Mouse (Mus musculus) midbrain, embryonic 15.5 days (tissue): ENCODE measurements around the gene Ang2. TPM values are rescaled to one million over a fixed set of nuclear protein-coding genes. Genes with fewer than 3 reads are reported as not detected.

Experiments
- ATAC-seq: fragments of 200-750 bp; cut with Nextera tagmentation; replicated peaks from 2 replicates; pipeline ENCODE4 v1.8.0; 2017; ENCODE audit warnings: moderate TSS enrichment
- H3K27ac ChIP-seq: fragments of 300-500 bp; sonication (generic); 2 replicates; pipeline ENCODE4 v1.5.1; 2015; ENCODE audit warnings: mild to moderate bottlenecking, inconsistent platforms
- H3K27me3 ChIP-seq: fragments of 300-500 bp; sonication (generic); replicated peaks from 2 replicates; pipeline ENCODE4 v1.6.1; 2015; ENCODE audit warnings: inconsistent platforms
- H3K36me3 ChIP-seq: fragments of 300-500 bp; sonication (generic); replicated peaks from 2 replicates; pipeline ENCODE4 v1.6.1; 2015; ENCODE audit warnings: inconsistent platforms
- H3K4me1 ChIP-seq: fragments of 300-500 bp; sonication (generic); 2 replicates; pipeline ENCODE4 v1.6.1; 2015; ENCODE audit warnings: inconsistent platforms
- H3K4me2 ChIP-seq: fragments of 300-500 bp; sonication (generic); 2 replicates; pipeline ENCODE4 v1.6.1; 2015; ENCODE audit warnings: inconsistent platforms, mild to moderate bottlenecking, moderate library complexity
- H3K4me3 ChIP-seq: fragments of 300-500 bp; sonication (generic); 2 replicates; pipeline ENCODE4 v1.5.1; 2015; ENCODE audit warnings: mild to moderate bottlenecking, inconsistent platforms
- H3K9ac ChIP-seq: fragments of 300-500 bp; sonication (generic); 2 replicates; pipeline ENCODE4 v1.6.1; 2015; ENCODE audit warnings: mild to moderate bottlenecking, inconsistent platforms
- H3K9me3 ChIP-seq: fragments of 300-500 bp; sonication (generic); 2 replicates; pipeline ENCODE4 v1.6.1; 2016; ENCODE audit warnings: inconsistent platforms
- WGBS: fragments of 180-500 bp; shearing (Covaris S2); methylation state at CpG from one replicate; pipeline ENCODE4 v1.1.7; 2015; ENCODE audit warnings: mixed read lengths; 5-methylcytosine and 5-hydroxymethylcytosine counted together
- polyA plus RNA-seq: library from polyadenylated mRNA; unstranded; fragments of >200 nt; fragmentation: Nextera tagmentation; extraction: Ambion mirVana; gene quantifications from 2 replicates; pipeline ENCODE4 v1.2.1, GENCODE M21; 2015

Gene Ang2
- polyA plus RNA-seq, 1 experiment from 2014 or later, result not detected

DNA sequence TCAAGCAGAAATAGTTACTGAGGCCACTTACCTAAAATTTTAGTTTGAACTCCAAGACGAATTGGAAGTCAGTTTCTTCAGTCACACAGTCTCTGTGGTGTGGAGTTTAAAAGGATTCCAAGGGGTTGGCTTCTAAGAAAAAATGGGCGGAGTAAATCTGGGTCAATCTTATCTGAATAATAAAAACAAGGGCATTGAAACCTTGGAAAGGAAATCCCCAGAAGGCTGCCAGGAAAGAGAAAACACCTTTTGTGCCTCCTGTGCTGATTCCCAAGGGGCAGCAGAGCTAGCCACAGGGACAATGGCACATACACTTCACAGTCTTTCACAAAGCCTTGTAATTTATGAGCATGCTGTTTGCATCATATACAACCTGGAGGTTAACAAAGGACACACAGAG, 52.3 kb downstream of the Ang2 start, which contains the start of gene Rnase1:
Gene Rnase1, minus strand, starts transcription at position 101 of the 400 bp plus-strand sequence.
- 42% methylated on average over 2 of the region's 2 CpGs for WGBS
- no peak for ATAC-seq
- Histone ChIP-seq H3K9ac (no peak within 1 kb of the TSS), H3K9me3 (no peaks in the 10 kb centered on the region), H3K4me2 (no peak within 1 kb of the TSS), H3K27ac (no peak within 1 kb of the TSS), H3K27me3 (no peaks in the 10 kb centered on the region), H3K4me1 (no peaks in the 10 kb centered on the region), H3K4me3 (no peak within 1 kb of the TSS), H3K36me3 (no peaks in the 10 kb centered on the region)

- WGBS, result 85% methylated on average over 6 of the region's 6 CpGs
- Histone ChIP-seq H3K9me3 (no peaks in the 10 kb centered on the region), H3K27me3 (no peaks in the 10 kb centered on the region)
These were observed 53.4 kb downstream of the Ang2 start for GRCm38 (mm10) chr14:51145521-51145920.

More at GRCm38 (mm10) chr14:51145521-51145920, 53.4 kb downstream of the Ang2 start:
- ATAC-seq, result no peak
- Histone ChIP-seq H3K9ac (no peak overlapping the region), H3K4me2 (no peak overlapping the region), H3K4me3 (no peak overlapping the region), H3K36me3 (no peaks in the 10 kb centered on the region), H3K4me1 (no peaks in the 10 kb centered on the region), H3K27ac (no peak overlapping the region)

Other genes with a start within 250 kb of the Ang2 start
- gene Pnp2, start 243.2 kb downstream of the Ang2 start, polyA plus RNA-seq, result 0.45 and 0.57 TPM in 2 replicates
- gene Rnase10, start 191.4 kb downstream of the Ang2 start, polyA plus RNA-seq, result 0.11 TPM in 1 of 2 replicates, not detected in the other
- not detected in 2 replicates for gene Rnase9, start 157.3 kb downstream of the Ang2 start, polyA plus RNA-seq
- not detected in 2 replicates for gene Rnase11, start 149.0 kb downstream of the Ang2 start, polyA plus RNA-seq
- not detected in 2 replicates for gene Rnase12, start 141.5 kb downstream of the Ang2 start, polyA plus RNA-seq
- 0.08 and 0.09 TPM in 2 replicates for gene Olfr750, start 124.7 kb downstream of the Ang2 start, polyA plus RNA-seq
- 13.9 and 15.6 TPM in 2 replicates for gene Rnase4, start 108.1 kb downstream of the Ang2 start, polyA plus RNA-seq
- 4.5 and 4.8 TPM in 2 replicates for gene Ang, start 108.0 kb downstream of the Ang2 start, polyA plus RNA-seq
- gene Eddm3b, start 84.7 kb downstream of the Ang2 start, polyA plus RNA-seq, result not detected in 2 replicates
- gene Rnase6, start 75.2 kb downstream of the Ang2 start, polyA plus RNA-seq, result 1.1 and 1.3 TPM in 2 replicates
- gene Rnase1, start 52.4 kb downstream of the Ang2 start, polyA plus RNA-seq, result 0.34 TPM in 1 of 2 replicates, not detected in the other
- gene Rnase2b, start 36.9 kb downstream of the Ang2 start, polyA plus RNA-seq, result not detected in 2 replicates
- gene Ear14, start 4.2 kb upstream of the Ang2 start, polyA plus RNA-seq, result not detected in 2 replicates
- not detected in 2 replicates for gene Rnase2a, start 57.0 kb upstream of the Ang2 start, polyA plus RNA-seq
- gene Gm7247, start 162.6 kb upstream of the Ang2 start, polyA plus RNA-seq, result not detected in 2 replicates
- not detected in 2 replicates for gene Vmn2r88, start 211.7 kb upstream of the Ang2 start, polyA plus RNA-seq